Mouse (Mus musculus) E14TG2a.4 (cell line): ENCODE measurements around the gene Vmn1r88.
"Not testable (repeated sequence)": the region's sequence is repeated elsewhere in the genome, so short reads cannot be mapped to it uniquely, and the experiment has no call there.

Experiments used
- H3K27me3 ChIP-seq: 2 replicates; pipeline ENCODE4 v1.6.1; 2014; ENCODE audit warnings: low read length, control low read depth; ENCODE audit not compliant: insufficient read depth
- H3K36me3 ChIP-seq: 2 replicates; pipeline ENCODE4 v1.6.1; 2014; ENCODE audit warnings: low read length, control low read depth; ENCODE audit not compliant: insufficient read depth
- H3K4me1 ChIP-seq: replicated peaks from 2 replicates; pipeline ENCODE4 v1.6.1; 2014; ENCODE audit warnings: low read depth, low read length, control low read depth
- H3K4me3 ChIP-seq: replicated peaks from 2 replicates; pipeline ENCODE4 v1.5.1; 2014; ENCODE audit warnings: mild to moderate bottlenecking, low read length
- H3K9me3 ChIP-seq: 2 replicates; pipeline ENCODE4 v1.6.1; 2014; ENCODE audit warnings: low read length, control low read depth
- CTCF ChIP-seq: conservative IDR thresholded peaks from 2 replicates; pipeline ENCODE4 v1.5.1; 2014; ENCODE audit warnings: low read length
- NANOG ChIP-seq: IDR thresholded peaks from 2 replicates; pipeline ENCODE4 v1.6.1; 2014; ENCODE audit warnings: borderline replicate concordance, low read length, mixed read lengths
- POU5F1 ChIP-seq: IDR thresholded peaks from 2 replicates; pipeline ENCODE4 v1.6.1; 2014; ENCODE audit warnings: low read length, borderline replicate concordance

The Vmn1r88 gene

GRCm38 (mm10) chr7:13159268-13159667 lies at the start of gene Vmn1r88:
Vmn1r88 (plus strand) TSS chr7:13159568.
- H3K36me3 ChIP-seq: no peaks in the 10 kb centered on the region
- TF ChIP-seq CTCF: no peak
- no peaks in the 10 kb centered on the region for H3K4me1 ChIP-seq
- no peak within 1 kb of the TSS for H3K4me3 ChIP-seq
- peaks cover 25% of the 10 kb centered on the region for H3K9me3 ChIP-seq
- H3K27me3 ChIP-seq: no peaks in the 10 kb centered on the region

- Histone ChIP-seq H3K4me1 (no peaks in the 10 kb centered on the region), H3K36me3 (no peaks in the 10 kb centered on the region), H3K27me3 (peaks cover 3% of the 10 kb centered on the region; the same call in 1 of the 2 replicates), H3K4me3 (no peak within 1 kb of the TSS), H3K9me3 (peaks cover under 1% of the 10 kb centered on the region; the same call in 1 of the 2 replicates)
- TF ChIP-seq CTCF (no peak), NANOG (no peak)
Observed at GRCm38 (mm10) chr7:13119817-13120216, 39.6 kb upstream of the Vmn1r88 start, which contains the start of gene Vmn1r86. Vmn1r86 (minus strand) TSS chr7:13119917.

DNA sequence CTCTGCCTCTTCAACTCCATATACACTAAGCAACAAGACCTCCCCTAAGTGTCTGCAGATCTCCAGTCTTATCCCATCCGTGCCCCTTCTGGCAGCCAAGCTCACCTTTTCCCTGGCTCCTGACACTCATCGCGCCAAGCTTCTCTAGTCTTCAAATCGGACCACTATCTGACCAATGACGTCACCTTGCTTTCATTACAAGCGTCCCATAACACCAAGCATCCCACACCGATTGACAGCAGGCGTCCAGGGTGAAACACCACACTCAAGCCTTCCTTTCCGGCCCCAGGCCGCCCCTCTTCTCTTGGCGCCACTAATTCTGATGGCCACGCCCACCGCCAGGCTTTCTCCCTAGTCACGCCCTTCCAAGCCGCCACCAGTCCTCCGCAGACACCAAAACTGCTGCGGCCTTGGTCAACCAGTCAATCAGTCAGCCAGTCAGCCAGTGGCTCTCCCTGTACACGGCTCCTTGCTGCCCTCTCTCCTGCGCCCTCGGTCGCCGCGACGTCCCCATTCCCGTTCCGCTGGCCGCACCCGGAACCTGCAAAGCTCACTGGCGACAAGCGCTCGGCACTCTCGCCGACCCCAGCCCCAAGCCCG lies 35.7 kb upstream of the Vmn1r88 start:
- Histone ChIP-seq H3K9me3 (peaks cover 12% of the 10 kb centered on the region; the same call in 1 of the 2 replicates), H3K4me3 (peak overlapping the region; percentile 75)
- not testable (repeated sequence) for H3K4me1 ChIP-seq, H3K36me3 ChIP-seq, H3K27me3 ChIP-seq

DNA sequence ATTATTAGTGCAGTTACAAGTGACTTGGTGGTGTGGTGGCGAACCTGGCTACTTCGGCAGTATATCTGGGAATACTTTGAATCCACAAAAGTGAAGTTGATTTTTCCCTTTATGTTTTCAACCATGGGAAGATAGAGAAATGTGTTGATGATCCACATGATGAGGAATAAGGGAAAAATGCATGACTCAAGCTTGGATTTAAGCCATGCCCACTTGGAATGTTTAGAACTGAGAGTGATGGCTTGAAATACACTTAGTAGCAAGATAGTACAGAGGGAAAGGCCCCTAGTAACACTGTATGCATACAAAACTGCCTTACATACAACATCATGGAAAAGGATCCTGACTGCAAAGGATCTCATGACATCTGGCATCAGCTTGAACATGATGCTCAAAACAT lies 27.5 kb upstream of the Vmn1r88 start:
- TF ChIP-seq CTCF (no peak), POU5F1 (no peak), NANOG (no peak)
- no peak overlapping the region for H3K4me3 ChIP-seq
- H3K27me3 ChIP-seq: no peaks in the 10 kb centered on the region
- H3K4me1 ChIP-seq: no peaks in the 10 kb centered on the region
- no peaks in the 10 kb centered on the region for H3K36me3 ChIP-seq
- H3K9me3 ChIP-seq: peaks cover 15% of the 10 kb centered on the region

DNA sequence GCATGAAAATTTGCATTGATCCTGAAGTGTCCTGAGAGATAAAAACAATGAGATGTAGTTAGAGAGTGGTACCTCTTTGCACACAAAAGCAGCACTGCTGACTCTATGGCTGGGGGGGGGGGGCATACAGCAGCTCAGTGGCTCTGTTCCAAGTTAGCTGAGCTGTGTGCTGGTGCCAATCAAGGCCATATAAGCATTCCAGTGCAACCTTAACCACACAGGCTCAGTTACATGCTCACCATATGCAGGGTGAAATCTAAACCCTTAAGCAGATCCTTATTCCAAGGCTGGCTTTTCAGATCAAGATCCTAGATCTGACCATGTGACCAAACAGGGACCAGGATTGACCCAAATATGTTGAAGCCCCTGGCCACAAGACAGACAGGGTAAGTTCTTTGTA lies 22.0 kb upstream of the Vmn1r88 start:
- Histone ChIP-seq H3K4me3 (no peak overlapping the region), H3K4me1 (no peaks in the 10 kb centered on the region), H3K36me3 (no peaks in the 10 kb centered on the region), H3K27me3 (no peaks in the 10 kb centered on the region), H3K9me3 (peaks cover 5% of the 10 kb centered on the region; the same call in 1 of the 2 replicates)
- TF ChIP-seq CTCF: no peak
- no peak for TF ChIP-seq NANOG
- no peak for TF ChIP-seq POU5F1

DNA sequence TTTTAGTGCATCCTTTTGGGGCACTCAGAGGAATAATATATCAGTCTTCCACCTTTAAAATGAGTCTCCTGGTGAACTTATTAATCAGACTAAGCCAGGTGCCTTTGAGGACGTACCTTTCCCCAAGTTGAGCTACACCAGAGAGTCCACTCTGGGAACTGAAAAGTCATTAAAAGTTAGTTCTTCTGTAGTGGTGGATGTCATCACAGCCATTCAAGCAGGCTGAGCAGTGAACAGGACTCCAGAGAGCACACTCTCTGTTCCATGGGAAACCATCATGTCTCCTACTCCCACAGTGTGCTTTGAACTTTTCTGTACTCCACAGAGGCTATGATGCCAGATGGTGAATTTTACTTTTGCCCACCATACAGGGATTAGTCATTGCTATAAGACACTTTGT lies 19.3 kb upstream of the Vmn1r88 start, which contains the start of gene Vmn1r87:
TSS of gene Vmn1r87 (minus strand) at position 101 of the 400 bp plus-strand sequence.
- H3K4me1 ChIP-seq: no peaks in the 10 kb centered on the region
- H3K4me3 ChIP-seq: no peak within 1 kb of the TSS
- H3K36me3 ChIP-seq: no peaks in the 10 kb centered on the region
- no peak for TF ChIP-seq CTCF
- TF ChIP-seq NANOG: no peak
- no peak for TF ChIP-seq POU5F1
- H3K9me3 ChIP-seq: no peaks in the 10 kb centered on the region; the same call in 1 of the 2 replicates
- no peaks in the 10 kb centered on the region for H3K27me3 ChIP-seq

DNA sequence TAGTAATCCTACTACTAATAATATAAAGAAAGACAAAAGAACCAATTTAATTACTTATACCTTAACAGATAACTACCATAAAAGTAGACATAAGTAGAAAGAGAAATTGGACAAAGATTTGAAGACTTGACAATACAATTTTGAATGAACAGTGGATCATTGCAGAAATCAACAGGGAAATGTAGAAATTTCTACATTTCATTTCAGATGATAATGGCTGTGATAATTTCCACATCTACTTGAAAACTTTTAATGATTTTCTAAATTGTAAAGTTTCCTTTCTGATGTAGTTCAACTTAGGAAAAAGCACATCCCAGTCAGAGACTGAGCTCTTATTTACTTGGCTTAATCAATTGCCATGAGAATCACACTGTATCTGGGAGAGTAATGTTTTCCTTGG lies 53.4 kb downstream of the Vmn1r88 start, which contains the start of gene Vmn1r89:
TSS of gene Vmn1r89 (plus strand) at position 301 of the 400 bp plus-strand sequence.
- TF ChIP-seq CTCF (no peak), POU5F1 (no peak), NANOG (no peak)
- H3K4me3 ChIP-seq: no peak within 1 kb of the TSS
- no peaks in the 10 kb centered on the region for H3K4me1 ChIP-seq
- peaks cover 12% of the 10 kb centered on the region for H3K9me3 ChIP-seq
- H3K36me3 ChIP-seq: no peaks in the 10 kb centered on the region
- H3K27me3 ChIP-seq: no peaks in the 10 kb centered on the region
